Mouse (Mus musculus): ENCODE measurements at regions not wholly inside any gene's neighbourhood (a gene's known extent, or its start where the extent isn't known, plus 50 kb on each side); places are given as distances from the start of the nearest gene placed in this dataset.

DNA sequence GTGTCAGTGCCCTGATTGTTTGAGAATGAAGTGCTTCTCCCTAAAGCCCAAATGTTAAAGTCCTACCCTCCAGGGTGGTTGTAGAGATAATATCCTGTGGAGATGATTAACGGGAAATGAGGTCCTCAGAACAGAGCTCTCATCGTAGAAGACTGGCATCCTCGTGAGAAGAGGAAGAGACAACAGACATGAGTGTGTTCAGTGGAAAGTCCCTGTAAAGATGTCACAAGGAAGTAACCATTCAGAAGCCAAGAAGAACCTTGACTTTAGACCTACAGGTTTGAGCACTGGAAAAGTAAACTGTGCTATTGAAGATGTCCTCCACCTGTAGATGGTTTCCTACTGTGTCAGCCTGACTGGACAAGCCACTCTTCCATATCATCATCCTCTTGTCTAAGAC is 155.1 kb upstream of the Trib2 start:
- no peak for DNase-seq (ENCODE audit: low read depth, low spot score)

DNA sequence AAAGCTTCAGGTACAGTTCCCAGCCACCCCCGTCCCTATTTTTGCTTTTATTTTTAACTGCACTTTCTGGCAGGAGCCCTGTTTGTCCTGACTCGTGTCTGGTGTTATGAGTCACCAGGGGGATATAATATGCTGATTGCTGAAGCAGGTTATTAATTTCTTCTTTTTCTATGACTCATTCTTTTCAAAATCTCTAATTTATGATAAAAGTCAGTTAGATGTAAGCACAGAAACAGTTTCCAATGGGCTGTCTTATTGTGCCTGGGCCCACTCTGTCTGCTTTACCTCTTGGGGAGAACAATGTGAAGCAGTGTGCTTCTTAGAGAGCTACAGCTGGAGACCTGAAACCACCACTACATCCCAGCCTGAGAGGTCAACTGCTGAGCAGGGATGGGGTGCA is 153.5 kb upstream of the Trib2 start:
- no peak for DNase-seq (ENCODE audit: low read depth, low spot score)

DNA sequence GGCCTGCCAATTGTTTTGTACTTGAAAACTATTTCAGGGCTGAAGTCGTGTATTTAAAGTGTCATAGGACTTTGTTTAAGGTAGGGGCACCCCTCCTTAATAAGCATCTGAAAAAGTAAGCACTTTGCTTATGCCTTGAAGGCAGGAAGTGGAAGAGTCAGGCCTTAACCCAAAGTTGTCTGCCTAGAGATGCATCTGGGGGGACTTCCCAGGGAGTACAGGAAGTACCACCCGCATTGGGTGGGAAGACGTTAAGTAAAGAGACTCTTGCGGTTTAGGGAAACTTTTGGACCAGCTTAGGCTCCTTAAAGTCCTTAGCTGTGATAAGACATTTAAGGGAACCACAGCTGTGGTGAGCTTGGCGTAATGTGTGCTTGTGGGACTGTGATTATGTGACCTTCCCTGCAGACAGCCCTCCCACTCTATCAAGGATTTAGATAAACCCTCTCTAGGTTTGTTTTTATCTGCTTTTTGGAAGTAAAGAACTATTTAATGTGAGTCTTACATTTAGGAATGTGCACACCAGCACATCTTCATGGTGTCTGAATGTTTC is 150.9 kb upstream of the Trib2 start:
- DNase-seq (ENCODE audit: low read depth, low spot score): no peak

DNA sequence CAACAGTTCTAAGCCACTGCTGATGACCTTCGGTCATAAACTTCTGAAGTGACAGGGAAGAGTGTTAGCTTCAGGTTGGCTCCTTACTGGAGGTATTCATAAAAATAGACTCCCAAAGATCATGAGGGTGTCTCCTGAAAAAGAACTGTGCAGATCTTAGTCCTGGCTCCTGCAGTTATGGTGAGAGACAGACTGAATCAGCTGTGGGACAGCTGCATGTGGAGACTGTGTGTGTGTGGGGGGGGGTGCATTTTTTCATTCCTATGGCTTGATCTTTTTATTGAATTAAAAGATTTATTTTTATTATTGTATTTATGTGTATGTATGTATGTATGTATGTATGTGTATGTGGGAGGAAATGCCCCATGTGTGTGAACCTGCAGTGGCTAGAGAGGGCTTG is 149.9 kb upstream of the Trib2 start:
- DNase-seq (ENCODE audit: low read depth, low spot score): no peak

DNA sequence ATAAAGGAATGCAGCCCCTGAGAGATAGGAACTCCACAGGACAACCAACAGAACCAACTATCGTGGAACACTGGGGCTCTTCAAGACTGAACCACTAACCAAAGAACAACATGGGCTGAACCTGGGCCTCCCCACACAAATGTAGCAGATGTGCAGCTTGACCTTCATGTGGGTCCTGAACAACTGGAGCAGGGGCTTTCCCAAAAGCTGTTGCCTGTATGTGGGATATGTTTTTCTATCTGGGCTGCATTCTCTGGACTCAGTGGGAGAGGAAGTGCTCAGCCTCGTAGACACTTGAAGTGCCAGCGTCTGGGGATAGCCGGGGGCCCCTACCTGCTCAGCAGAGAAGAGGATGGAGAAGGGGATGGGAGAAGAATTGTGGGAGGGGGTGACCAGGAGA is 149.2 kb upstream of the Trib2 start:
- no peak for DNase-seq (ENCODE audit: low read depth, low spot score)

DNA sequence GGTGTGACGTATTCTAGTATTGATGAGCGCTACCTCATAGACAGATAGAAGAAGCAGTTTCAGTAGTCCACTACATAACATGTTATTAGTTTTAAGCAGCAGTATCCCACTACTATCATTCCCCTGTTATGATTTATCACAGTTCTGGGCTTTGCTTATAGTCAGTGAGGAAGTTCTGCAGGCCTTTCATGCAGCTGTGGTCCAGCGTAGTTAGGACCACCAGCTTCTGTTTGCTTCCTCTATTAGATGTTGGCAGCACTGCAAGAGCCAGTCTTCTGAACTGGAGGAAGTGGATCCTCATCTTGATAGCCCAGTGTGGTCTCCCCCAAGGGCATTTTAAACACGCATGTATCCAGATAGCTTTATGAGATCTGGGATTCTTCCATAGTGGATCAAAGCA is 147.4 kb upstream of the Trib2 start:
- no peak for DNase-seq (ENCODE audit: low read depth, low spot score)

DNA sequence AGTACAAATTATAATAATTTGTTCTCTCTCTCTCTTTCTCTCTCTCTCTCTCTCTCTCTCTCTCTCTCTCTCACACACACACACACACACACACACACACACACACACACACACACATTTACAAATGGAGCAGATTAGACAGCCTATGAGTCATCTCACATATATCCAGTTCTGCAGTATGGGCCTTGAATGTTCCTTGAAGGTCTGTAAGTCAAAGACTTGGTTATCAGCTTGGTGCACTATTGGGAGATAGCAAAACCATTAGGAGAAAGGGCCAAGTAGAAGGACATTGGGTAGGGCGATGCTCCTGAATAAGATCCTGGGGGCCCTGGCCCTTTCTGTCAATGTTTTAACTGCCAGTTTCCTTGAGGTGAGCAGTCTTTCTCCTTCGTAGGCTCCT is 145.1 kb upstream of the Trib2 start:
- DNase-seq (ENCODE audit: low read depth, low spot score): no peak

DNA sequence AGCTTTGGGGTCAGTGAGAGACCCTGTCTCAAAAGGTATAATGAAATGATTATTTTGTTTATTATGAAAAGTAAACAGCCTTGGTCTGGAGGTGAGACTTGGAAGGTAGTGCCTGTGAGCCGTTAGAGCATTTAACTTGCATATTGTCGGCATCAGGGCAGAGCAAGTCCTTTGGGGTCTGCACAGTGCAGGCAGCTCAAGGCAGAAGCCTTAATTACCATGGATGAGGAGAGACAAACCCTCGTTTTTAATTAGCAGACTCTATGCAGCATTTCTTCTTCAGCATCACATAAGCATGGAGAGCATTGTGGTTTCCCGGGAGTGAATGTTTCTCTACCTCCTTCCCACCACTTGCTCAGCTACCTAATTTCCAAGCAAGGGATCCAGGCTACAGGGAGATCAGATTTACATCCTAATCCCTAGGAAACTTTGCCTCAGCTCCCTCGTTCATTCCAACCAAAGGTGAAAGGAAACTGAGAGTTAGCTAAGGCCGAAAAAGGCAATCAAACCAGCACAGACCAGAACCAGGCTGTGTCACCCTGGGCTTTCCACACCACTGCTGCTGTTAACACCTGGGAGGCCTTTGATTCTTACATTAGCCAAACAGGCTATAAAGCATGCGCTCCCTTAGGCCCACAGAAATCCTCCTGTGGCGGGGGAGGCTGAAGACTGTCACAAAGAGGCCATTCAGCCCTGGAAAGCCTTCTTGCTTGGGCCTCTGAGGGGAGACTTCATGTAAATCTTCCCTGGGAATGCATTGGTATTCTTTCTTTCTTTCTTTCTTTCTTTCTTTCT is 120.9 kb upstream of the Trib2 start:
- no peak for DNase-seq (ENCODE audit: low read depth, low spot score)

DNA sequence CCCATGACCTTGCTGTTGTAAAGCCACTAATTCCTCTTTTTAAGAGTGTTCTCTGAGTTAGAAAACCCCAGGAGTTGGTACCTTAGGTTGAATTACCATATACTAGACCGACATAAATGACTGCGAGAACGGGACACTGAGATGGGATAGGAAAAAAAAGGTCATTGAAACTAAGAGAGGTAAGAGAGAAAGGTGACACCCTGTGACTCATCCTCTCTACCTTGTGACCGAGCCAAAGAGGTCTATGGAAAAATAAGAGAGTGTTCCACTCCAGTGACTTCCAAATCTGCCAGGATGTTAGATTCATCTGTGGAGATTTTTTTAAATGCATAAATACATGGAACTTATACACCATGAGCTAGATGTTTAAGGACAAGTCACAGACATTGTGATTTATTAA is 115.3 kb upstream of the Trib2 start:
- no peak for DNase-seq (ENCODE audit: low read depth, low spot score)

DNA sequence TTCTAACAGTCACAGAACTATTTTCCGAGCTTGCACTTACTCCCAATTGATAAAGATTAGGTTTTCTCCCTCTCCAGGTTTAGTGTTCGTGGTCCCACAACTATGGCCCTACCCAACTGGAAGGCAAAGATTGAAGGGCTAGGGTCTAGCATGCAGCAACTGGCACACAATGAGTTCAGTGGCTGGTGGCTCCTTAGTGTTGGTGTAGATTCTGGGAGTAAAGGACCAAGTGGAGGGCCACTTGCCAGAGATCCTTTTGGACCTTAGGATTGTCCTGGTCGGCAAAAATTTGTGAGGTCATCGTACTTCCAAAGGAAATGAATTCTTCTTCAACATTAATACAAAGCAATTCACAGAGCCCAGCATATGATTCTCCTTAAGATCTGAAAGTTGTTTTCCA is 114.8 kb upstream of the Trib2 start:
- no peak for DNase-seq (ENCODE audit: low read depth, low spot score)

DNA sequence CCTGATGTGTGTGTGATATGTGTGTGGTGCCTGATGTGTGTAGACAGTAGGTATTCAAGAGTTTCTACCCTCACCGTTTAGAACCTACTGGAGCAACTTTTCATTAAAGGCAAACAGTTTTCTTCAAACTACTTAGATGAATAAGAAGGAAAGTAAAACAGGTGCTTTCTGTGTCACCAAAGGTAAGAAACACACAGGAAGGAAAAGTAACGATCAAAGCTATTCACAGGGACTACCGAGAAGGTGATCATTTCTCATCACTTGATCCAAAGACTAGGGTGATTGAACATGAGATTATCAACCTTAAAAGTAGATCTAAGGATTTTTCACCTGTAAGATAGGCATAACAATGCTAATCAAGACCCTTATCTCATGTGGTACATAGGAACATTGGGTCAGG is 113.4 kb upstream of the Trib2 start:
- no peak for DNase-seq (ENCODE audit: low read depth, low spot score)

DNA sequence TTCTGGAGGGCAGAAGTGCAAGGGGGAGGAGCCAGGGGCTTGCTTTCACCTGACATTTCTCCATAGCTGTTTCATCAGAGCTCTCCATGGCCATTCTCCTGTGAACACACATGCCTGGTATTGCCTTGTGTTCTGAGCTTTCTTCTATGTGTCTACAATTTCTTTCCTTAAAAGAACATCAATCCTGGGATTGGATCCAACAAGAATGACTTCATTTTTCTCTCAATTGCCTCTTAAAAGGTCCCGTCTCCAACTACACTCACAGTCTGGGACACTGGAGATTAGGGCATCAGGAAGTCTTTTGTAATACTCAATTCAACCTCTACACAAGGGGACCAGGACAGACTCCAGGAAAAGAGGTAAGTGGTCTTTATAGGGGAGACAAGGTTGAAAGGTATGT is 112.8 kb upstream of the Trib2 start:
- no peak for DNase-seq (ENCODE audit: low read depth, low spot score)

DNA sequence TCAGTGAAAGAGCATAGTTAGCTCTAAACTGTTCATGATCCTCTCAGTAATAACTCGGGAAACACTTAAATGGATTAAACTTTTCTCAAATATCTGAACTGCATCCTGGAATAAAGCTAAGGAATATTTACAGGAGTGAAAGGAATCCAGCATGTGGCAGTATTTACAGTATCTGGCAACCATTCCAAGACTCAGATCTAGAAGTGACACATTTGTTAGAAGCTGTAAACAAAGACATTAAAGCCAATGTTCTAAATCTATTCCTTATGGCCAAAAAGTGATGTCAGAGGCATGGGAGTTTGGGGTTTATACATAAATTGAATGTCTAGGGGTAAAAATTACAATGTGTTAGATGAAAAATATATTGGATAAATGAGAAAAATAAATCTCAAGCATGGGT is 101.6 kb upstream of the Trib2 start:
- DNase-seq (ENCODE audit: low read depth, low spot score): no peak

DNA sequence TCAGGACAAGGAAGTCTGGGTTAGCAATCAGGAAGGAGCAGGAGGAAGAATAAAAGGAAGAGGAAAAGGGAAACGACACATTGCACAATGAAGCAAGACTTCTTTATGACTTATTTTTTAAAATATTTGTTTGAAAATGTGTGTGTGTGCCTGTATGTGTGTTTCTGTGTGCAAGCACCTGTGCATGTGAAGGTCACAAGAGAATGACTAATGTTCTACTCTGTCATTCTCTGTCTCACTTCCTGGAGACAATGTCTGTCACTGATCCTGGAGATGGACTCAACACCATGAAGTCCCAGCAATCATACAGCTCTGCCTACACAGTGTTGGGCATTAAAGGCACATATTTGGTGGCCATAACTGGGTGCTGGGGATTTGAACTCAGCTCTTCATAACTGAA is 96.2 kb upstream of the Trib2 start:
- no peak for DNase-seq (ENCODE audit: low read depth, low spot score)

DNA sequence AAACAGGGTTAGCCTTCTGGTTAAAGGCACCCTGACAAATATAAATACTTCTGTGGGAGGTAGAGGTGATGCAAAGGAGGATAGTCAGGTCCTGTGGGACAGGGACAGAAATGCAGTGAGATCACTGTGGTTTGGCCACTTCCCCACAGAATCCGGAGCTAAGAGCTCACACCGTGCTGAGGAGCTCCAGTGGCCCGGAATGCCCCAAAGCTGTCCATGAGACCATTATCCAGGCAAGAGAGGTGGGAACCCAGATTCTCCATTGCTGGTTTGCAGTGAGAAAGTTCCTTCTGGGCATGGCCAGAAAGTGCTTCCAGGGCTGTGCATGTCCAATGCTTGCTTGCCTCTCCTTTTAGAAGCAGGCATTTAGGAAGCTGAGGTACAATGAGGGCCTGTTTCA is 95.8 kb upstream of the Trib2 start:
- no peak for DNase-seq (ENCODE audit: low read depth, low spot score)

DNA sequence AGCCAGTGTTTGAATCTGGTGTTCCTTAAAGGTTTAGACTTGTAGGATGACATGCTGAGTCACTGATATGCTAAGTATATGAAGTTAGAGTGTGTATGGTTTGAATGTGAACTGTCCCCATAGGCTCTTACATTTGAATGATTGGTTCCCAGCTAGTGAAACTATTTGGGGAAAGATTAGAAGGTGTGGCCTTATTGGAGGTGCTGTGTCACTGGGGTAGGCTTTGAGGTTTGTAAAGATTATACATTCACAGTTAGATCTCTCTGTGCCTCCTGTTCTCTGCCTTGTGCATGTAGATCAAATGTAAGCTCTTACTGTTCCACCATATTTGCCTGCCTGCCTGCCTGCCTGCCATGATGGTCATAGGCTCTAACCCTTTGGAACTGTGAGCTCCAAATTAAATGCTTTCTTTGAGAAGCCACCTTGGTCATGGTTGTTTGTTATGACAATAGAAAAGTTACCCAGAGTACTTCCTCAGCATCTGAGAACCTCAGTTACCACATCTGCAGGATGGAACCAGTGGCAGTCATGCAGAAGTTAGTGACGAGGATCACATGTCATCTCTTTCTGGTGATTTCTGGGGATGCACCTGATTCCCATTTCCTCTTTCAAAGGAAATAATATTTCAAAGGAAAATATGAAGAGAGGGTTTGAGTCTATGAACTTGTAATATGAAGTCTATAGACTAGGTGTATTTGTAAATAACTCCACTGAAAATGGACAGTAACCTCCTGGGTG is 94.7 kb upstream of the Trib2 start:
- DNase-seq (ENCODE audit: low read depth, low spot score): no peak

DNA sequence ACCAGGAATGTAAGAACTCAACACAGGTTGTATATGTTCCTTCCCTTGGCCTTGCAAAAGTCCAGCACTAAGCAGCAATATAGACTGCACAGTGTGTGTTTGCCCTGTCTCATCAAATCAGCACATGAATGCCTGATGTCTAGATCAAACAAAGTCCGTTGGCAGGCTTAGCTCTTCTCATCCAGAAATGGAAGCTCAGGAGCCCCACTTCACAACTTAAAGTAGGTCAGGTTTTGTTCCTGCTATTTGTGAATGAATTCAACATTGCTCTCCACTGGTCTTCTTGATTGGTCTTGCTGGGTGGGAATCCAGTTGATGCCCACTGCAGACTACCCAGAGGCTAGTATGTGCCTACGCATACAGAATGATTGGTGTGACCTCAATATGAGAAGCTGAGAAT is 80.8 kb upstream of the Trib2 start:
- DNase-seq (ENCODE audit: low read depth, low spot score): peak; percentile 10

DNA sequence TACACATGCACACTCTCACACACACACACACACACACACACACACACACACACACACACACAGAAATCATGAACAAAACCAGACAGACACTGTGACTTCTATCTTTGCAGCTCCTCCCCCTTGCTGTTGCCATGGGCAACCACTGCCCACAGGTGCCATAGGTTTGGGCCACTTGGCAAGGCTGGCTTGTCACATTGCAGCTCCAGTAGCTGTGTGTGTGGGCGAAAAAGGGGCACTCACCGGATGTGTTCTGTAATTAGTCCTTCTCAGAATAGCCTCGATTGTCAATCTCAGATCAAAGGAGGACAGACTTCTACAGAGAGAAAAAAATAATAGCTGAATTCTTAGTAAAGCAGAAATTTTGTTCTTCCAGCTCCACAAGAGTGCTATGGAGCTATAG is 79.8 kb upstream of the Trib2 start:
- DNase-seq (ENCODE audit: low read depth, low spot score): peak; percentile 60

DNA sequence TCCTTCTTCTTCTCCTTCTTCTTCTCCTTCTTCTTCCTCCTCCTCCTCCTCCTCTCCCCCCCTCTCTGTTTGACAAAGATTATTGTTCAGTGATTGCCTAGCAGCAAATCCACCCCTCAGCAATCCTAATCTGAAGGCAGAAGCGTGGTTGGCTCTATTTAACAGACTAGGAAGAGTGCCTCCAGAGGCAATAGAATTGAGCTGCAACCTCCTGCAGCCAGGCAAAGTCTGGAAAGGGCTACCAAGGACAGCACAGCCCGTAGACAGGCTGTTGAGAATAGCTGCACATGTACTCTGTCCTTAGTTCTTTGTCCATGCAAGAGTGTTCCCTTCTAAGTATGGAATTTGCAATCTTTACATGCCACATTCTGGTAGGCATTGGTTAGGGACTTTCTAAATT is 78.5 kb upstream of the Trib2 start:
- no peak for DNase-seq (ENCODE audit: low read depth, low spot score)

DNA sequence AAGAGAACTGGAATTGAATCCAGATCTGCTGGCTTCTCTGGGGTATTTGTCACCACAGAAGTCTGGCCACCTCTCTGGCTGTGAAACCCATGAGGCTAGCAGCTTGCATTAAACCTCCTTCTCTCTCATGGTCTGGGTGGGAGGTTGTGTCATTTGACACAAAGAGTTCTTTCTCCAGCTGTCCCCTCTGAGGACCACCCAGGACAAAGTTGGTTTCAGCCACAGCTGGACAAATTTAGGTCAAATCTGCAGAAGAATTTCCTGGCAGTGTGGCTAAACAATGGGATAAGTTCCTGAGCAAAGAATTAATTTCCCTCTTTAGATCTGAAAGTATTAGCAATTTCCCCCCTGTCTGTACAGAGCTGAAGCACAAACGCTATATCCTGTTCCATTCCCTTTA is 73.9 kb upstream of the Trib2 start:
- DNase-seq (ENCODE audit: low read depth, low spot score): no peak

DNA sequence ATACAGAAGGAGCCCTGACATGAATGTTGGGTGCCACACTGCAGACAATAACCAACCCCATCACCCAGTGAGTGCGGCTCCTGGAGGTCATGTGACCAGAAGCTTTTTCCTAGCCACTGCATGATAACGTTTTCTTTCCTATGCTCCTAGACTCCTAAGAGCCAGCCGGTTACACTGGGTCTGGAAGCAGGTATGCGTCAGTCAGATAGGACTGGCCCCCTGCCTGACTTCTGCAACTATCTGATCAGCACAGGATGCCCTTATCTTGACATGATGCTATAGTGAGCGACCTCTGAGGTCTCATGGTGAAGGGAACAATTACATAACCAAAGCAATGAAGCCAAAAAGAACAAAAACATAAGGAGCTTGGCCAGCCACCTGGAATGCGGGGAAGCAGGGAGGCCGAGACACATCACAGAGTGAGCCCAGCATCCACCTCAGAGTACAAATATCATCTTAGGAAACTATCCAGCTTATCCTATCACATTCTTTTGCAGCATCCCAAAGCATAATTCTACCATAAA is 63.2 kb upstream of the Trib2 start:
- DNase-seq (ENCODE audit: low read depth, low spot score): no peak
